Mouse (Mus musculus) midbrain, embryonic 16.5 days (tissue): ENCODE measurements around the gene Klk9. TPM values are rescaled to one million over a fixed set of nuclear protein-coding genes. Genes with fewer than 3 reads are reported as not detected.

Experiments
- ATAC-seq: fragments of 200-750 bp; cut with Nextera tagmentation; 2 replicates; pipeline ENCODE4 v1.8.0; 2017; ENCODE audit warnings: moderate TSS enrichment
- H3K27ac ChIP-seq: fragments of 300-500 bp; sonication (generic); 2 replicates; pipeline ENCODE4 v1.5.1; 2014; ENCODE audit warnings: mild to moderate bottlenecking, low read length, mixed read lengths
- H3K27me3 ChIP-seq: fragments of 300-500 bp; sonication (generic); 2 replicates; pipeline ENCODE4 v1.6.1; 2014; ENCODE audit warnings: low read depth, low read length, mixed read lengths; ENCODE audit not compliant: control insufficient read depth, insufficient read depth
- H3K36me3 ChIP-seq: fragments of 300-500 bp; sonication (generic); 2 replicates; pipeline ENCODE4 v1.6.1; 2014; ENCODE audit warnings: mild to moderate bottlenecking, low read length, moderate library complexity, mixed read lengths; ENCODE audit not compliant: control insufficient read depth, insufficient read depth
- H3K4me1 ChIP-seq: fragments of 300-500 bp; sonication (generic); 2 replicates; pipeline ENCODE4 v1.6.1; 2014; ENCODE audit warnings: mild to moderate bottlenecking, low read length, mixed read lengths; ENCODE audit not compliant: control insufficient read depth, insufficient read depth
- H3K4me2 ChIP-seq: fragments of 300-500 bp; sonication (generic); 2 replicates; pipeline ENCODE4 v1.6.1; 2014; ENCODE audit warnings: mild to moderate bottlenecking, low read length, mixed read lengths
- H3K4me3 ChIP-seq: fragments of 300-500 bp; sonication (generic); 2 replicates; pipeline ENCODE4 v1.5.1; 2014; ENCODE audit warnings: low read depth, mild to moderate bottlenecking, low read length, moderate library complexity, mixed read lengths
- H3K9ac ChIP-seq: fragments of 300-500 bp; sonication (generic); 2 replicates; pipeline ENCODE4 v1.6.1; 2014; ENCODE audit warnings: low read depth, low read length, mixed read lengths
- H3K9me3 ChIP-seq: fragments of 300-500 bp; sonication (generic); replicated peaks from 2 replicates; pipeline ENCODE4 v1.6.1; 2014; ENCODE audit warnings: mild to moderate bottlenecking, low read length, mixed read lengths; ENCODE audit not compliant: control insufficient read depth, poor library complexity, severe bottlenecking
- WGBS: fragments of 180-500 bp; shearing (Covaris S2); extraction: QIAGEN DNeasy Blood & Tissue Kit; methylation state at CpG from one replicate; pipeline ENCODE4 v1.1.7; 2014; 5-methylcytosine and 5-hydroxymethylcytosine counted together
- polyA plus RNA-seq: library from polyadenylated mRNA; unstranded; fragments of >200 nt; fragmentation: Nextera tagmentation; extraction: Ambion mirVana; gene quantifications from 2 replicates; pipeline ENCODE4 v1.2.1, GENCODE M21; 2015

The Klk9 gene
- polyA plus RNA-seq, 1 experiment from 2014 or later: 0.13 TPM

- H3K4me3 ChIP-seq: no peak overlapping the region
- H3K4me1 ChIP-seq: no peaks in the 10 kb centered on the region
- 99% methylated on average over 4 of the region's 4 CpGs for WGBS
- ATAC-seq: no peak
- no peak overlapping the region for H3K27ac ChIP-seq
- H3K4me2 ChIP-seq: no peak overlapping the region
- no peaks in the 10 kb centered on the region for H3K27me3 ChIP-seq
- H3K9me3 ChIP-seq: no peaks in the 10 kb centered on the region
- no peaks in the 10 kb centered on the region for H3K36me3 ChIP-seq
- H3K9ac ChIP-seq: no peak overlapping the region
Measured at GRCm38 (mm10) chr7:43843801-43844200, 52.1 kb downstream of the Klk9 start.

Other genes starting within 250 kb of the Klk9 start
- gene Cd33, start 247.5 kb upstream of the Klk9 start, polyA plus RNA-seq: 0.67 and 1.4 TPM in 2 replicates
- 9.1 and 9.9 TPM in 2 replicates for gene Zfp658, start 229.6 kb upstream of the Klk9 start, polyA plus RNA-seq
- gene Zfp719, start 212.3 kb upstream of the Klk9 start, polyA plus RNA-seq: 15.6 and 17.1 TPM in 2 replicates
- 0.40 and 0.55 TPM in 2 replicates for gene Zfp819, start 184.7 kb upstream of the Klk9 start, polyA plus RNA-seq
- gene Ceacam18, start 157.2 kb upstream of the Klk9 start, polyA plus RNA-seq: 0.10 and 0.21 TPM in 2 replicates
- gene Siglece, start 131.7 kb upstream of the Klk9 start, polyA plus RNA-seq: 0.16 and 0.32 TPM in 2 replicates
- 26.4 and 27.8 TPM in 2 replicates for gene Ctu1, start 119.9 kb upstream of the Klk9 start, polyA plus RNA-seq
- gene Klk14, start 101.5 kb upstream of the Klk9 start, polyA plus RNA-seq: not detected in 2 replicates
- 0.19 and 0.20 TPM in 2 replicates for gene Klk13, start 79.3 kb upstream of the Klk9 start, polyA plus RNA-seq
- not detected in 2 replicates for gene Klk12, start 23.0 kb upstream of the Klk9 start, polyA plus RNA-seq
- 0.21 TPM in 1 of 2 replicates, not detected in the other for gene Klk11, start 17.3 kb upstream of the Klk9 start, polyA plus RNA-seq
- gene Klk10, start 10.9 kb upstream of the Klk9 start, polyA plus RNA-seq: 0.13 and 0.25 TPM in 2 replicates
- 5.7 and 8.6 TPM in 2 replicates for gene Klk8, start 5.7 kb downstream of the Klk9 start, polyA plus RNA-seq
- not detected in 2 replicates for gene Klk7, start 19.4 kb downstream of the Klk9 start, polyA plus RNA-seq
- gene Klk6, start 32.6 kb downstream of the Klk9 start, polyA plus RNA-seq: not detected in 2 replicates
- gene Klk5, start 50.1 kb downstream of the Klk9 start, polyA plus RNA-seq: not detected in 2 replicates
- 0.39 TPM in 1 of 2 replicates, not detected in the other for gene Klk4, start 89.3 kb downstream of the Klk9 start, polyA plus RNA-seq
- not detected in 2 replicates for gene Klk15, start 141.8 kb downstream of the Klk9 start, polyA plus RNA-seq
- not detected in 2 replicates for gene Klk1b8, start 158.8 kb downstream of the Klk9 start, polyA plus RNA-seq
- gene Klk1b1, start 174.9 kb downstream of the Klk9 start, polyA plus RNA-seq: not detected in 2 replicates
- gene Klk1b9, start 184.2 kb downstream of the Klk9 start, polyA plus RNA-seq: not detected in 2 replicates
- gene Klk1b11, start 204.0 kb downstream of the Klk9 start, polyA plus RNA-seq: not detected in 2 replicates
- not detected in 2 replicates for gene Klk1b26, start 220.3 kb downstream of the Klk9 start, polyA plus RNA-seq